In the genomic region with DNA sequence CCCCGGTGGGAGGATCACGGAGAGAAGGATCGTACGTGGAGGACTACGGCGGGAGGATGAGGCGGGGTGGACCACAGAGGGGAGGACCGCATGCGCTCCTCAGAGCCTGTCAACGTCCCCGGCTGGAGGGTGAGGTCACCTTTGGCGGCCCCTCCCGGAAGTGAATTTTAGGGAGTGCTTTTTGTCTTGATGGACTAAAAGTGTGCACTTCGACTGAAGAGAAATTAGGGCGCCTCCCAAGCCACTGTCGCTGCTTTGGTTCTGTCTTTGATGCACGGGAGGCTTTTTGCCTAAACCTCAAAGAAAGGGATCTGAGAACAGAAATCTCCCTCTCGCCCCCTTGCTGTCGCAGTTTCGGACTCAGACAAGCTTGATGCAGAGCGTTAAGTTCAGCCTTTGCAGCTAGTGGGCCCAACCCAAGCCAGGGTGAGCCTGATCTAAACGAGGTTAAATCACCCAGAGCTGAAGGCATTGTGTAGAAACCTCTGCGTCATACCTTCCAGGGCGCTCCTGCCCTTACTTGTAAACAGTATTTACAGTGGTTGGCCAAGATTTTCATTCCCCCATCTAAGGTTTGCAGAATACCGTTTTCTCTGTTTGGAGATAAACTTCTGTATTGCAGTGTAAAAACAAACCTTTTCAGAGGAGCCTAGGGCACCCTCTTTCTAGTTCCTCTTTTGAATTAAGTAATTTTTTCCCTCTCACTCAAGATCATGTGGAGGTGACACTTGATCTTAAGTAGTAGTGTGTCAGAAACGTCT, we compare ENCODE assay signal across 8 mouse cellular contexts. TPM values are rescaled to one million over a fixed set of nuclear protein-coding genes. Genes with fewer than 3 reads are reported as not detected.
A peak's percentile ranks its signal among the peaks of the same experiment; 100 is the strongest.
DNase-seq lines count a peak whose midpoint lies in the region; ATAC-seq and TF ChIP-seq lines count a peak whose summit lies in the region.

No protein-coding gene starts in this region.

- peak; percentile 70 for ATAC-seq in CD4-positive, CD25-positive, alpha-beta regulatory T cell, adult 4 months
- ATAC-seq in Patski: peak; percentile 78
- peak; percentile 77; the same call in 1 of the 2 replicates for ATAC-seq in embryonic facial prominence, embryonic 13.5 days (ENCODE audit: insufficient number of reproducible peaks, insufficient read depth, low FRiP score, low TSS enrichment, low read depth)
- peak; percentile 91 for ATAC-seq in neural tube, embryonic 15.5 days (ENCODE audit: low FRiP score)

- H3K9me3 ChIP-seq in embryonic facial prominence, embryonic 13.5 days: 0 out of 2 replicates have a peak, but pooled peaks cover 3% of the 10 kb centered on the region
- 0 out of 2 replicates have a peak, but pooled peaks cover 2% of the 10 kb centered on the region for H3K9me3 ChIP-seq in heart, embryonic 10.5 days
- H3K9me3 ChIP-seq in neural tube, embryonic 15.5 days (replicated peaks): no peaks in the 10 kb centered on the region

- peak overlapping the region; percentile 88 for H3K27ac ChIP-seq in embryonic facial prominence, embryonic 13.5 days
- peak overlapping the region; percentile 94 for H3K27ac ChIP-seq in heart, embryonic 10.5 days
- peak overlapping the region; percentile 93 for H3K27ac ChIP-seq in neural tube, embryonic 15.5 days (replicated peaks)

- WGBS in embryonic facial prominence, embryonic 13.5 days: 3% methylated on average over 26 of the region's 26 CpGs
- WGBS in heart, embryonic 10.5 days: 2% methylated on average over 26 of the region's 26 CpGs
- under 1% methylated on average over 26 of the region's 26 CpGs for WGBS in lung, adult 2 months
- WGBS in neural tube, embryonic 15.5 days: 2% methylated on average over 26 of the region's 26 CpGs

- no peak for DNase-seq in Patski (ENCODE audit: low read depth, low spot score)
- no peak for DNase-seq in heart, embryonic 10.5 days (ENCODE audit: low spot score)
- peak; percentile 44 for DNase-seq in kidney, adult 9 months
- DNase-seq in lung, adult 2 months: no peak
- no peak for DNase-seq in thymus, postnatal 4 days

- peak overlapping the region; percentile 71 for H3K4me2 ChIP-seq in embryonic facial prominence, embryonic 13.5 days
- peak overlapping the region; percentile 72 for H3K4me2 ChIP-seq in neural tube, embryonic 15.5 days

- H3K4me3 ChIP-seq in embryonic facial prominence, embryonic 13.5 days: peak overlapping the region; percentile 91
- H3K4me3 ChIP-seq in heart, embryonic 10.5 days: peak overlapping the region; percentile 98
- peak overlapping the region; percentile 85 for H3K4me3 ChIP-seq in lung, adult 2 months (replicated peaks; ENCODE audit: extremely low read depth, low read depth, low read length)
- peak overlapping the region; percentile 97 for H3K4me3 ChIP-seq in neural tube, embryonic 15.5 days (replicated peaks)

- POLR2A ChIA-PET in Patski (lab: Charles Lee): interaction anchor here (1.0 to 1.4 kb wide), 3 partner anchors 14 to 38 kb away, joined by 3 read pairs; a partner anchor contains a TSS

- H3K9ac ChIP-seq in embryonic facial prominence, embryonic 13.5 days: peak overlapping the region; percentile 82
- H3K9ac ChIP-seq in neural tube, embryonic 15.5 days (replicated peaks): peak overlapping the region; percentile 84

- no peaks in the 10 kb centered on the region for H3K27me3 ChIP-seq in Patski
- H3K27me3 ChIP-seq in embryonic facial prominence, embryonic 13.5 days: no peaks in the 10 kb centered on the region
- H3K27me3 ChIP-seq in heart, embryonic 10.5 days (ENCODE audit: insufficient read depth, poor library complexity, severe bottlenecking): no peaks in the 10 kb centered on the region
- H3K27me3 ChIP-seq in neural tube, embryonic 15.5 days (replicated peaks): peaks cover 8% of the 10 kb centered on the region; the same call in 1 of the 2 replicates

- in situ Hi-C loops in Patski (cut with MboI; ENCODE audit: low pct_unique_long_range_greater_than_20kb): no loop called here

- CTCF ChIA-PET in Patski (lab: Charles Lee): interaction anchor here (1.7 kb wide), 1 partner anchor 168 kb away, joined by 3 read pairs; no protein-coding TSS in a partner anchor

- H3K4me1 ChIP-seq in embryonic facial prominence, embryonic 13.5 days: peaks cover 19% of the 10 kb centered on the region
- peaks cover 24% of the 10 kb centered on the region; the same call in 1 of the 2 replicates for H3K4me1 ChIP-seq in heart, embryonic 10.5 days
- H3K4me1 ChIP-seq in lung, adult 2 months (ENCODE audit: control insufficient read depth, insufficient read depth, low read length): peaks cover 6% of the 10 kb centered on the region
- peaks cover 32% of the 10 kb centered on the region for H3K4me1 ChIP-seq in neural tube, embryonic 15.5 days

- TF ChIP-seq POLR2A in lung, adult 2 months (IDR thresholded peaks at IDR 0.05; ENCODE audit: borderline replicate concordance, extremely low read depth, low read depth, low read length): no peak

- TF ChIP-seq CTCF in Patski (IDR thresholded peaks at IDR 0.05): no peak
- no peak for TF ChIP-seq CTCF in lung, adult 2 months (IDR thresholded peaks at IDR 0.05; ENCODE audit: insufficient read depth, low read length)

- peaks cover 14% of the 10 kb centered on the region; the same call in 1 of the 2 replicates for H3K36me3 ChIP-seq in embryonic facial prominence, embryonic 13.5 days
- H3K36me3 ChIP-seq in heart, embryonic 10.5 days: peaks cover 17% of the 10 kb centered on the region; the same call in 1 of the 2 replicates
- H3K36me3 ChIP-seq in neural tube, embryonic 15.5 days: peaks cover 4% of the 10 kb centered on the region

RNA-seq across cellular contexts. Expression of a gene that starts 13.8 kb away (rescaled TPM):
- polyA plus RNA-seq in CD4-positive, CD25-positive, alpha-beta regulatory T cell, adult 4 months (2017; shearing (Covaris generic)): 100 to 1,000 TPM; 354 to 386 TPM
- 305 TPM for polyA plus RNA-seq in Patski (2021)
- polyA plus RNA-seq in embryonic facial prominence, embryonic 13.5 days (2015; fragmentation: Nextera tagmentation; extraction: Ambion mirVana): 180 and 202 TPM in 2 replicates
- 189 and 213 TPM in 2 replicates for polyA plus RNA-seq in heart, embryonic 10.5 days (2016; fragmentation: Nextera tagmentation; extraction: Ambion mirVana)
- 194 and 219 TPM in 2 replicates for polyA plus RNA-seq in lung, adult 2 months (2012; rRNA removed)
- polyA plus RNA-seq in neural tube, embryonic 15.5 days (2015; fragmentation: Nextera tagmentation; extraction: Ambion mirVana): 85.8 and 114 TPM in 2 replicates

RNA-seq across cellular contexts. Expression of a gene that starts 38.7 kb away (rescaled TPM):
- polyA plus RNA-seq in CD4-positive, CD25-positive, alpha-beta regulatory T cell, adult 4 months (2017; shearing (Covaris generic)): 10 to 100 TPM; 60.7 to 69.8 TPM
- polyA plus RNA-seq in Patski (2021): 23.9 TPM
- 8.1 and 8.2 TPM in 2 replicates for polyA plus RNA-seq in embryonic facial prominence, embryonic 13.5 days (2015; fragmentation: Nextera tagmentation; extraction: Ambion mirVana)
- 2.7 and 4.5 TPM in 2 replicates for polyA plus RNA-seq in heart, embryonic 10.5 days (2016; fragmentation: Nextera tagmentation; extraction: Ambion mirVana)
- 5.7 and 10.5 TPM in 2 replicates for polyA plus RNA-seq in lung, adult 2 months (2012; rRNA removed)
- 10.4 and 11.4 TPM in 2 replicates for polyA plus RNA-seq in neural tube, embryonic 15.5 days (2015; fragmentation: Nextera tagmentation; extraction: Ambion mirVana)
